Mouse (Mus musculus): ENCODE results near the gene Galnt17. TPM values are rescaled to one million over a fixed set of nuclear protein-coding genes. Genes with fewer than 3 reads are reported as not detected.

Galnt17 gene
- total RNA-seq, 2 experiments from 2014 or later, result 4.4 to 4.6 TPM

DNA sequence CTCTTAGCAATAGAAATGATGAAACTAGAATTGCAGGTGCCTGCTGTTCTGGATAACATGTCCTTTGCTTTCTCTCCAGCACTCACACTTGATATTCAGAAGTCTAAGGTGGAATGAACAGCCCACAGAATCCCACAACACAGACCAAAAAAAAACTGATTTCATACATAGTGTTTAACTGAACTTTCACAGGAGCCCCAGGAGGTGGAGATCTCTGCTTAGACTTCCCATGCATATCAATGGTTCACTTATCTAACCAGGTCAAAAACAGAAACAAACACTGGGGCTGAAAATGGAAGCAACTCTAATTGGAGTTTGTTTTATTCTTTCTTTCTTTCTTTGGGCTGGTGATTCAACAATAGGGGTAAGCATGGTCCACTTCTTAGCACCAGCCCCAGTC lies 265.2 kb downstream of the Galnt17 start:
- intact Hi-C loops (cut with DNase I), result loop anchor here (5.0 to 10.0 kb wide), 2 partner anchors 262 to 384 kb away; partner anchors contain the start of gene Galnt17
- no peak for DNase-seq

DNA sequence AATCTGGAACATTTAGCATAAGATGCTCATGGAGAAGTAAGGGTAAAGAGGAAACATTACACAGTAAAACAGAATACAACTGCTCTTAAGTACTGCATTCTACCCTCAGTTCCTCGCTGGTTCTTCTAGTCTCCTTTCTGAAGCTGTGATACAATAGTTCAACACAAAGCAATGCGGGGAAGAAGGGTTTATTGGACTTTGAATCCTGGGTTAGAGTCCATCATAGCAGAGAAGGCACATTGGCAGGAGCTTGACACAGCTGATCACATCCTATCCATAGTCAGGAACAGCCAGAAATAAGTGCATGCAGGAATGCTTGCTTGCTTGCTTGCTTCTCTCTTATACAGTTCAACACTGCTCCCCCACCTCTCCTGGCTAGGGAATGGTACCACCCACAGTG lies 267.9 kb downstream of the Galnt17 start:
- DNase-seq, result no peak
- intact Hi-C loops (cut with DNase I), result loop anchor here (5.0 to 10.0 kb wide), 2 partner anchors 264 to 387 kb away; partner anchors contain the start of gene Galnt17

- intact Hi-C loops (cut with DNase I), result loop anchor here (5.0 to 10.0 kb wide), 2 partner anchors 265 to 388 kb away; partner anchors contain the start of gene Galnt17
- no peak for DNase-seq
These were observed 268.5 kb downstream of the Galnt17 start for GRCm38 (mm10) chr5:131039611-131040313.

DNA sequence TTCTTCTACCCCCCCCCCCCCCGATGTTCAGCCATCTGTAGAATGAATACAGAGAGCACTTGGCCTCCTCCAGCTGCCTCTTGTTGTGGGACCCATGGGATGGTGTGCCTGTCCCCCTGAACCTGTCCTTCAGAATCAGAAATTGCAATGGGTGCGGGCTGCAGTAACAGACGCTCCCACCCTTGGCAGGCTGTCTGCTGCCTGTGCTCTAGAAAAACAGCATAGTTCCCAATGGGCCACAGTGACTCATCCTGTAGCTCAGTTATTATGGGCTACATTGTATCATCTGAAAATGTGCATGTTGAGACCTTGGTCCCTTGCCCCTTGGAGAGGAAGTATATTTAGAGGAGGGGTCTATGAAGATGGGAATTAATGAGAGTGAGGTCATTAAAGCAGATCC lies 283.8 kb downstream of the Galnt17 start:
- intact Hi-C loops (cut with DNase I), result no loop called here
- DNase-seq, result peak; percentile 27 to 31

DNA sequence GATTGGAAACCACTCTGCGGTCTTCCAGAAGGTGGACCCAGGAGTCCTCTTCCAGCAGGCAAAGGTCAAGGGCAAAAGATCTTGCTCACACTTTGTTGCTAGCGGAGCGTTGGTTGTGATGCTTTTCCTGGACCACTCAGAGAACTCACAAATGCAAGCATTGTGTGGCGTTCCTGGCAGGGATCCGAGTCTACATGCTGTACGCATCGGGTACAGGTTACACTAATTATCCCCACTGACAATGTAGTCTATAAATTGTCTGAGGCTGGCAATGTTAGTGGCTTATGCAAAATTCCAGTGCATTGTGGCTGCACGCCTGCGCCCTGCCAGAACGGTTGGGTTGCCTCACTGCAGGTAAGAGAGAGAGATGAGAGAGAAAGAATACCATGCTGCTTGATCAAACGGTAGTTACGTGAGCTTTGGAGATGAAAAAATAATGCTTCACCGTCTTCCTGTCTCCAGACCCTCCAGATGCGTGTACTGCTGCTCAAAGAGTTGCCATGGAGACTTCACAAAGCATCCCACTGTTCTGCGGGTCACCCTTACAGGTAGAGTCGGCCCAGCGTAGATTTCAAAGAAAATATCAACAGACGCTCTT lies 285.8 kb downstream of the Galnt17 start:
- intact Hi-C loops (cut with DNase I), result no loop called here
- DNase-seq, result no peak

- DNase-seq, result no peak
- intact Hi-C loops (cut with DNase I), result no loop called here
These were observed 287.4 kb downstream of the Galnt17 start for GRCm38 (mm10) chr5:131020936-131021335.

DNA sequence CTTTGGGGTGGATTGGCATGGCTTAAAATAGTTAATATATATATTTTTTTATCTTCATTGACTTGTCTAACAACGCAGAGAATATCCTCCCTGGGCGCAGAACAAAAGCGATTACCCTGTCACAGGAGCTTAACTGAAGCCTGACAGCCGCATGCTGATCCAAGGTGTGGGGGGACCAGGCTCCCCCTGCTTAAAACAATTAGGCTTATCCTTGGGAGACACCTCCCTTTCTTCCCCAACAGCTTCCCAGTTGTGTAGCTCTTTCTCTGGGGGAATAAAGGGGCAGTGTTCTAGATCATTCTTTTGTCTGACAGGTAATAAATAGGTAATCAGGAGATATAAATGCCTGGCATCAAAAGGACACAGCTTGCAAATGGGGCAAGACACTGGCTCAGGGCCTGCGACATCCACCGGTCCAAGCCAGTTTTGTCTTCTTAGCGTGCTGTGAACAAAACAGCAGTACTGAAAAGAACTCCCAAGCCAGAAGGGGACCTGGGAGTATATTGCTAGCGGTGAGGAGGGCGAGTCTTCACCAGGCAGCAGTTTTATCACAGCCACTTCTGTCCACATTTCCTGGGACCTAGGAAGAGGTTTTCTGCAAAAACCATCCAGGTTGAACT lies 288.8 kb downstream of the Galnt17 start:
- no peak for DNase-seq
- intact Hi-C loops (cut with DNase I), result no loop called here

DNA sequence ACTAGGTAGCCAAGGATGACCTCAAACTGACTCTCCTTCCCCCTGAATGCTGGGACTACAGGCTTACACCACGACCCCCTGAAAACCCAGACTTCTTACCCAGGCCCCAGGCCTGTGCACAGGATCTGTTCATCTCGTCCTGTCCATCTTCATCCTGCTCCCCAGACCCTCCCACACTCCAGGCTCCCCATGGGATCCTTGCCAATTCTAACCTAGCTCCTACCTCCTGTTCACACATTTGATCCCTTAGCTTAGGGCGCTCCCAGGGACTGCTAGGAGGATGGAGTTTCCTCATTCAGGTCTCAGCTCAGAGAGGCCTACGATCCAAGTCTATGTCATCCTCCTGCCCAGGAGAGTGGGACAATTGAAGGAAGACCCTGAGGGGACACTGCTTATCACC lies 292.2 kb downstream of the Galnt17 start:
- intact Hi-C loops (cut with DNase I), result no loop called here
- no peak for DNase-seq

- intact Hi-C loops (cut with DNase I), result no loop called here
- DNase-seq, result no peak
These were observed 293.0 kb downstream of the Galnt17 start for GRCm38 (mm10) chr5:131015341-131015740.

GRCm38 (mm10) chr5:131013816-131014215 lies 294.5 kb downstream of the Galnt17 start:
- no peak for DNase-seq
- intact Hi-C loops (cut with DNase I), result no loop called here

- intact Hi-C loops (cut with DNase I), result no loop called here
These were observed 295.2 kb downstream of the Galnt17 start for GRCm38 (mm10) chr5:131013101-131013500.

GRCm38 (mm10) chr5:131009510-131009909 lies 298.8 kb downstream of the Galnt17 start:
- intact Hi-C loops (cut with DNase I), result loop anchor here (5.0 kb wide), 1 partner anchor 147 kb away; no protein-coding TSS in a partner anchor
- no peak for DNase-seq

More at GRCm38 (mm10) chr5:131013101-131013500, 295.2 kb downstream of the Galnt17 start:
- no peak for DNase-seq

DNA sequence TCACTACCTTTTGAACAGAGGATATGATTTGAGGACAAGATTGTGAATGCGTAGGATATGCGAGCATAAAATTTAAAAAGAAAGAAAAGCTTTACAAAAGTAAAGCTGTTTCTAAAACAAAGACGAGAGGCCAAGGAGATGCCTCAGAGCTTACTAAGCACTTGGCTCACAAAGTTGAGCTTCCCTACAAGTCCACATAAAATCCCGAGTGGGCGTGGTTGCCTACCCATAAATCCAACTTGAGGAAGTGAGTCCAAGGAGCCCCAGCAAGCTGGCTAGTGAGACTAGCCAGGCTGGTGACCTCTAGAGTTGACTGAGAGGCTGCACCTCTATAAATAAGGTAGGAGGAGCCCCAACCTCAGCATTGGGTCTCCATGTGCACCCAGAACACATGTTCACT lies 299.8 kb downstream of the Galnt17 start:
- intact Hi-C loops (cut with DNase I), result loop anchor here (1.0 to 5.0 kb wide), 2 partner anchors 146 to 420 kb away; no protein-coding TSS in a partner anchor
- DNase-seq, result peak; percentile 9 to 31

GRCm38 (mm10) chr5:131007871-131008505 lies 300.3 kb downstream of the Galnt17 start:
- intact Hi-C loops (cut with DNase I), result loop anchor here (1.0 to 5.0 kb wide), 2 partner anchors 146 to 420 kb away; no protein-coding TSS in a partner anchor
- peak; percentile 23 to 55 for DNase-seq

DNA sequence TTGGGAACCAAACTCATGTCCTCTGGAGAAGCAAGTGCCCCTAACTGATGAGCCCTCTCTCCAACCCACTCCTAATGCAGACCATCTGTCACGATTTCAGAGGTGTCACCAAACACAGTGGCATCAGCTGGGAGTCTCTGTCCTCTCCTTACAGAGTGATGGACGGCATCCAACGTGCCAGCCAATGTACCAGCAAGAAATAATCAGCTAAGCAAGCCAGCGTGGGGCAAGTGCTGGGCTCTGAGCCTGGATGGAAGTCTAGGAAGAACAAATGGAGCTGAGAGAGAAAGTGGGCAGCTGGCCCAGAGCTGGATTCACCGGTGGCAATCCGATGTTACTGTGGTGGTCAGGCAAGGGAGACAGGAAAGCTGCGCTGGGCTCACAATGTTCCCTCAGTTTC lies 301.1 kb downstream of the Galnt17 start:
- intact Hi-C loops (cut with DNase I), result loop anchor here (5.0 kb wide), 1 partner anchor 145 kb away; no protein-coding TSS in a partner anchor

GRCm38 (mm10) chr5:131006524-131006923 lies 301.8 kb downstream of the Galnt17 start:
- DNase-seq, result no peak
- intact Hi-C loops (cut with DNase I), result loop anchor here (5.0 kb wide), 1 partner anchor 144 kb away; no protein-coding TSS in a partner anchor

More for the DNA sequence above, 301.1 kb downstream of the Galnt17 start:
- peak; percentile 22 to 34 for DNase-seq

- DNase-seq, result no peak
- intact Hi-C loops (cut with DNase I), result no loop called here
These were observed 307.7 kb downstream of the Galnt17 start for GRCm38 (mm10) chr5:131000572-131000971.

DNA sequence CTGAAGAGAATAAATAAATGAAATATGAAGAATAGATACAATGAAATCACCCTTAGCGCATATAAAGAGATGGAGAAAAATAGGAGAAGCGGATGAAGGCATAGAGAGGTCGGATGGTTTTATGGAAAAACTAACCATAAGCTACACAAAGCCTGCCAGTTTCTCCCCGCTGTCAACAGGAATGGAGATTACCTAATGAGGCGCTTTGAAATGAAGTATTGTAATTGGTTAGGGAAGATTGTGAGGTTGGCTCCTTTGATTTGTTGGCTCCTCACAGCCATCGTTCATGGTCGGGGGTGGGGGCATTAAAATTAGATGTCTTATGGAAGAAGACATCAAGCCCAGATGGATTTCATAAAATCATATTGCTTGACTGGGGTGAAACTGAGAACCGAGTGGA lies 329.0 kb downstream of the Galnt17 start:
- DNase-seq, result no peak
- intact Hi-C loops (cut with DNase I), result no loop called here

GRCm38 (mm10) chr5:130978871-130979270 lies 329.4 kb downstream of the Galnt17 start:
- intact Hi-C loops (cut with DNase I), result no loop called here

DNA sequence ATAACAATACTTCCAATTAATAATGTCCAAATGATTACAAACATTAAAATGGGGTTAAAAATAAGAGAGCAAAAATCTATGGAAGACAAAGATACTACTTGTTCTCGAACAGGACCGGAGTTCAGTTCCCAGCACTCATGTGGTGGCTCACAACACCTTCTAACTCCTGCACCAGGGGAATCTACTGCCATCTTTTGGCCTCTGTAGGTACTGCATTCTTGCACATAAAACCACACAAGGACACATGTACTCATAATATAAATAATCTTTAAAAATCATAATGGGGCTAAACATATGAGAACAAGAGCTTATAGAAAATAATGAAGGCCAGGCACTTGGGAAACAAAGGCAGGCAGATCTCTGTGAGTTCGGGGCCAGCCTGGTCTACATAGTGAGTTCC lies 330.3 kb downstream of the Galnt17 start:
- intact Hi-C loops (cut with DNase I), result no loop called here
- DNase-seq, result no peak

More at GRCm38 (mm10) chr5:130978871-130979270, 329.4 kb downstream of the Galnt17 start:
- peak in 1 of 2 experiments; percentile 1 for DNase-seq
